Mouse (Mus musculus): ENCODE measurements around the gene Atp5l.

GRCm38 (mm10) chr9:44911365-44911764 lies 9.2 kb downstream of the Atp5l start:
- TF ChIP-seq CTCF (IDR thresholded peaks at IDR 0.05; ENCODE audit: low read depth) (no peak), EP300 (IDR thresholded peaks at IDR 0.05; ENCODE audit: low read depth) (no peak)
